Mouse (Mus musculus): ENCODE data around the gene Rnf217.

GRCm38 (mm10) chr10:31463044-31463443 is 145.9 kb downstream of the Rnf217 start:
- TF ChIP-seq CTCF (IDR thresholded peaks at IDR 0.05; ENCODE audit: low read depth) (no peak), EP300 (IDR thresholded peaks at IDR 0.05; ENCODE audit: low read depth) (no peak)
